28 mouse cellular contexts compared by ENCODE assay signal in genomic region chr10:100030385-100030784, GRCm38 (mm10). TPM values are rescaled to one million over a fixed set of nuclear protein-coding genes. Genes with fewer than 3 reads are reported as not detected.
DNase-seq lines count a peak whose midpoint lies in the region; ATAC-seq and TF ChIP-seq lines count a peak whose summit lies in the region.
"Had no signal": no experiment of that assay in that cellular context is flagged by ENCODE, and none has a peak within 500 bp of the region (broad histone marks: within the 10 kb centered on the region; RNA-seq: fewer than 3 reads in every experiment).

No protein-coding gene starts in this region.

- no peak for TF ChIP-seq CTCF in lung, postnatal 0 days (IDR thresholded peaks at IDR 0.05)

- H3K9me3 ChIP-seq in forebrain, embryonic 10.5 days: 0 out of 2 replicates have a peak, but pooled peaks cover 3% of the 10 kb centered on the region
- no peaks in the 10 kb centered on the region for H3K9me3 ChIP-seq in forebrain, embryonic 16.5 days (ENCODE audit: control insufficient read depth, low read length)
- no peaks in the 10 kb centered on the region for H3K9me3 ChIP-seq in kidney, embryonic 16.5 days (ENCODE audit: low read length)
- no peaks in the 10 kb centered on the region for H3K9me3 ChIP-seq in lung, postnatal 0 days (ENCODE audit: low read length)
- H3K9me3 ChIP-seq: liver, embryonic 12.5 days; stomach, embryonic 15.5 days had no signal

- no peak overlapping the region for H3K9ac ChIP-seq in forebrain, embryonic 16.5 days (replicated peaks; ENCODE audit: low read depth, low read length)
- H3K9ac ChIP-seq in kidney, embryonic 16.5 days (replicated peaks; ENCODE audit: low read length): no peak overlapping the region
- no peak overlapping the region for H3K9ac ChIP-seq in lung, postnatal 0 days (replicated peaks; ENCODE audit: low read depth)
- H3K9ac ChIP-seq: heart, embryonic 12.5 days; hindbrain, embryonic 13.5 days; liver, embryonic 12.5 days; liver, postnatal 0 days; stomach, embryonic 15.5 days had no signal

- no peak overlapping the region for H3K27ac ChIP-seq in forebrain, embryonic 10.5 days
- no peak overlapping the region for H3K27ac ChIP-seq in forebrain, embryonic 16.5 days (ENCODE audit: low read length)
- no peak overlapping the region for H3K27ac ChIP-seq in kidney, embryonic 16.5 days (ENCODE audit: low read length)
- peak overlapping the region; percentile 60; the same call in 1 of the 2 replicates for H3K27ac ChIP-seq in lung, postnatal 0 days (ENCODE audit: low read length)
- H3K27ac ChIP-seq in brown adipose tissue, adult 24 weeks (replicated peaks; ENCODE audit: low read depth, low read length): peak overlapping the region; percentile 17; the same call in 1 of the 2 replicates
- H3K27ac ChIP-seq: heart, adult 2 months; hindbrain, embryonic 13.5 days; liver, embryonic 12.5 days had no signal

- no peak overlapping the region for H3K4me2 ChIP-seq in forebrain, embryonic 16.5 days (ENCODE audit: low read length)
- H3K4me2 ChIP-seq in kidney, embryonic 16.5 days (replicated peaks; ENCODE audit: low read depth, low read length): no peak overlapping the region
- no peak overlapping the region for H3K4me2 ChIP-seq in lung, postnatal 0 days (replicated peaks; ENCODE audit: low read depth, low read length)
- H3K4me2 ChIP-seq: heart, embryonic 12.5 days; hindbrain, embryonic 13.5 days; liver, embryonic 12.5 days had no signal

- no peaks in the 10 kb centered on the region for H3K36me3 ChIP-seq in forebrain, embryonic 10.5 days (replicated peaks)
- H3K36me3 ChIP-seq in forebrain, embryonic 16.5 days (ENCODE audit: control insufficient read depth, insufficient read depth): no peaks in the 10 kb centered on the region
- no peaks in the 10 kb centered on the region for H3K36me3 ChIP-seq in kidney, embryonic 16.5 days (ENCODE audit: insufficient read depth, low read length)
- no peaks in the 10 kb centered on the region for H3K36me3 ChIP-seq in lung, postnatal 0 days (ENCODE audit: insufficient read depth, low read length)
- H3K36me3 ChIP-seq: G1E; hindbrain, embryonic 13.5 days; liver, embryonic 12.5 days had no signal

- H3K27me3 ChIP-seq in forebrain, embryonic 10.5 days (ENCODE audit: poor library complexity, severe bottlenecking): peaks cover 33% of the 10 kb centered on the region; the same call in 1 of the 2 replicates
- no peaks in the 10 kb centered on the region for H3K27me3 ChIP-seq in forebrain, embryonic 16.5 days (replicated peaks; ENCODE audit: control insufficient read depth, insufficient read depth, low read length)
- no peaks in the 10 kb centered on the region for H3K27me3 ChIP-seq in kidney, embryonic 16.5 days (ENCODE audit: insufficient read depth, low read length)
- no peaks in the 10 kb centered on the region for H3K27me3 ChIP-seq in lung, postnatal 0 days (replicated peaks; ENCODE audit: insufficient read depth, low read length)
- H3K27me3 ChIP-seq: heart, embryonic 12.5 days; hindbrain, embryonic 13.5 days; liver, embryonic 12.5 days; stomach, embryonic 15.5 days had no signal

- 81% methylated on average over 5 of the region's 5 CpGs for WGBS in forebrain, embryonic 10.5 days
- 64% methylated on average over 5 of the region's 5 CpGs for WGBS in forebrain, embryonic 16.5 days
- WGBS in kidney, embryonic 16.5 days: 63% methylated on average over 5 of the region's 5 CpGs
- WGBS in lung, postnatal 0 days: 58% methylated on average over 5 of the region's 5 CpGs

- no peak for TF ChIP-seq EP300 in lung, postnatal 0 days (IDR thresholded peaks at IDR 0.05)

- peak; percentile 3 for DNase-seq in forebrain, embryonic 10.5 days (ENCODE audit: extremely low spot score, low spot score)
- DNase-seq in kidney, adult 8-10 months: no peak
- no peak for DNase-seq in lung, postnatal 0 days (ENCODE audit: low spot score)
- no peak for DNase-seq in lung, postnatal 10 days
- no peak for DNase-seq in cerebellum, postnatal 36 days
- DNase-seq: adrenal gland, adult 8-10 months; cerebellum, adult 11-12 months; cerebellum, adult 9-11 months; heart, adult 2 months; heart, postnatal 4 days; kidney, adult 9 months; kidney, postnatal 14 days; layer of hippocampus, adult 9-11 months; liver, postnatal 0 days; lung, postnatal 4 days; midbrain, embryonic 14.5 days; retina, postnatal 1 day had no signal

- no peak for ATAC-seq in forebrain, embryonic 16.5 days
- 0 out of 2 replicates have a peak, but pooled peaks have one; percentile 21 for ATAC-seq in kidney, embryonic 16.5 days (ENCODE audit: low FRiP score, low TSS enrichment)
- no peak for ATAC-seq in lung, postnatal 0 days
- ATAC-seq: intestine, embryonic 16.5 days; liver, embryonic 12.5 days; liver, postnatal 0 days had no signal

- peaks cover 15% of the 10 kb centered on the region for H3K4me1 ChIP-seq in forebrain, embryonic 10.5 days
- peaks cover 10% of the 10 kb centered on the region for H3K4me1 ChIP-seq in forebrain, embryonic 16.5 days (replicated peaks; ENCODE audit: control insufficient read depth, insufficient read depth, low read length)
- H3K4me1 ChIP-seq in kidney, embryonic 16.5 days (ENCODE audit: insufficient read depth, low read length): peaks cover 20% of the 10 kb centered on the region
- peaks cover 18% of the 10 kb centered on the region; the same call in 1 of the 2 replicates for H3K4me1 ChIP-seq in lung, postnatal 0 days (ENCODE audit: insufficient read depth, low read depth, low read length)
- peaks cover 19% of the 10 kb centered on the region for H3K4me1 ChIP-seq in brown adipose tissue, adult 24 weeks (ENCODE audit: control insufficient read depth, insufficient read depth, insufficient read length, low read length)
- H3K4me1 ChIP-seq: hindbrain, embryonic 13.5 days; megakaryocyte, embryonic 14.5 days had no signal

- no peak overlapping the region for H3K4me3 ChIP-seq in forebrain, embryonic 10.5 days
- no peak overlapping the region for H3K4me3 ChIP-seq in forebrain, embryonic 16.5 days (replicated peaks; ENCODE audit: low read length)
- no peak overlapping the region for H3K4me3 ChIP-seq in kidney, embryonic 16.5 days (ENCODE audit: low read length)
- H3K4me3 ChIP-seq in lung, postnatal 0 days (ENCODE audit: low read depth, low read length): no peak overlapping the region
- H3K4me3 ChIP-seq in brown adipose tissue, adult 24 weeks (ENCODE audit: insufficient read depth, low read depth, low read length): no peak overlapping the region
- H3K4me3 ChIP-seq: erythroblast, embryonic 14.5 days; heart, adult 2 months; heart, embryonic 12.5 days; hindbrain, embryonic 13.5 days; liver, embryonic 12.5 days; megakaryocyte, embryonic 14.5 days; stomach, embryonic 15.5 days had no signal

RNA-seq across cellular contexts. Expression of gene Kitl, which starts 15.0 kb away (rescaled TPM):
- polyA plus RNA-seq in forebrain, embryonic 10.5 days (2016; fragmentation: Nextera tagmentation; extraction: Ambion mirVana): 15.6 and 16.0 TPM in 2 replicates
- 43.4 and 45.5 TPM in 2 replicates for polyA plus RNA-seq in forebrain, embryonic 16.5 days (2015; fragmentation: Nextera tagmentation; extraction: Ambion mirVana)
- polyA plus RNA-seq in kidney, embryonic 16.5 days (2015; fragmentation: Nextera tagmentation; extraction: Ambion mirVana): 19.3 and 22.8 TPM in 2 replicates
- 75.2 and 93.6 TPM in 2 replicates for polyA plus RNA-seq in lung, postnatal 0 days (2015; fragmentation: Nextera tagmentation; extraction: Ambion mirVana)
- 9.8 and 14.1 TPM in 2 replicates for polyA plus RNA-seq in brown adipose tissue, adult 24 weeks (2012; ENCODE audit: insufficient read depth, insufficient read length, missing spikeins)
- polyA plus RNA-seq: erythroblast, embryonic 14.5 days; G1E had no signal

Comparison
In these comparisons a context has a peak if more than half of its experiments do, and no peak if none do; other contexts are left out.
1. H3K27ac ChIP-seq: peak in lung, postnatal 0 days (single experiment) and brown adipose tissue, adult 24 weeks (single experiment); none in forebrain, embryonic 10.5 days (single experiment), forebrain, embryonic 16.5 days (single experiment) and kidney, embryonic 16.5 days (single experiment).